Mouse (Mus musculus): ENCODE data around the gene Tkfc. TPM values are rescaled to one million over a fixed set of nuclear protein-coding genes. Genes with fewer than 3 reads are reported as not detected.
A peak's percentile ranks its signal among the peaks of the same experiment; 100 is the strongest.

The Tkfc gene
- 12.2 and 14.4 TPM in 2 replicates for polyA plus RNA-seq (2012; rRNA removed)

- peak within 1 kb of the TSS; percentile 86 for H3K4me3 ChIP-seq (replicated peaks; ENCODE audit: insufficient read depth, low read depth, low read length)
- H3K27me3 ChIP-seq (ENCODE audit: control insufficient read depth, insufficient read depth, low read length) = no peaks in the 10 kb centered on the region
- WGBS = under 1% methylated on average over 49 of the region's 49 CpGs
- DNase-seq = peak; percentile 99
- H3K27ac ChIP-seq (ENCODE audit: insufficient read depth, low read length) = peak within 1 kb of the TSS; percentile 83
- TF ChIP-seq CTCF (IDR thresholded peaks at IDR 0.05; ENCODE audit: borderline replicate concordance, insufficient read depth, low read depth, low read length) (peak; percentile 35; the same call in 1 of the 2 replicates), POLR2A (IDR thresholded peaks at IDR 0.05; ENCODE audit: borderline replicate concordance, insufficient read depth, low read length) (peak; percentile 96)
- H3K4me1 ChIP-seq (ENCODE audit: control insufficient read depth, insufficient read depth, low read length) = peaks cover 8% of the 10 kb centered on the region; the same call in 1 of the 2 replicates
These were observed at the start of gene Tkfc, which contains the start of gene Ddb1 for GRCm38 (mm10) chr19:10605293-10605900. TSS of gene Tkfc (minus strand) at chr19:10605654. TSS of gene Ddb1 (plus strand) at chr19:10605327.

DNA sequence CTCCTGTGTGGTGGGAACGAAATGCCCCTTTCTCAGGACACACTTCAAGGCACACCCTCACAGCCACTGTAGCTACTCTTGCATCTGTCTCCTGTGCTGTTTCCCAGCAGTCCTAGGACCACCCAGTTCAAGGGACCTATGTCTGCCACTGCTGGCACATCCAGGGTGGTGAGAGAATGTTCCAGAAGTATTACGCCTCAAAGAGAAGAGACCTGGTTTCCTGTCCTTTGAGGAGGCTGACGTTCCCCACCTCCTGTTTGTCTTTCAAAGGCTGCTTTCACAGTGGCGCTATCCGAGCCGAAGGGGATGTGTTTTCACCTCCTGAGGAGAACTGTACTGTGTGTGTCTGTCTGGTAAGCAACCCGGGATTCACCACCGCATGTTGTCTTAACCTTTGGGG, 42.7 kb upstream of the Tkfc start:
- no peak for TF ChIP-seq CTCF (IDR thresholded peaks at IDR 0.05; ENCODE audit: borderline replicate concordance, insufficient read depth, low read depth, low read length)
- no peak for TF ChIP-seq POLR2A (IDR thresholded peaks at IDR 0.05; ENCODE audit: borderline replicate concordance, insufficient read depth, low read length)
- Histone ChIP-seq H3K4me3 (replicated peaks; ENCODE audit: insufficient read depth, low read depth, low read length) (no peak overlapping the region), H3K4me1 (ENCODE audit: control insufficient read depth, insufficient read depth, low read length) (no peaks in the 10 kb centered on the region), H3K27me3 (ENCODE audit: control insufficient read depth, insufficient read depth, low read length) (no peaks in the 10 kb centered on the region), H3K27ac (ENCODE audit: insufficient read depth, low read length) (no peak overlapping the region)
- DNase-seq = no peak
- 75% methylated on average over 8 of the region's 8 CpGs for WGBS

DNA sequence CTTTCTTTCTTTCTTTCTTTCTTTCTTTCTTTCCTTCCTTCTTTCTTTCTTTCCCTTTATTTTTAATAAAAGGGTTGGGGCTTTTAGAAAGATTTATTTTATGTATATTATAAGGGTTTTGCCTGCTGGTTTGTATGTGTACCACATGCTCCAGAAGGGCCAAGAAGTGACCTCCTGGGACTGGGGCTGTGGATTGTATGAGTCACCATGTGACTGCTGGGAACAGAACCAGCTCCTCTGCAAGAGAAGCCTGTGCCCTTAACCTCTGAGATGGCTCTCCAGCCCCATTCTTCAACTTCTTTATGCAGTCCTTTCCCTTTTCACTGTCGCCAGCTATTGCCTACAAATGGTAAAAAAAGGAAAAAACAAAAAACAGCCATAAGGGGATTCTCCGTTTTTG, 40.2 kb upstream of the Tkfc start:
- no peak for DNase-seq
- WGBS = 89% methylated on average over 2 of the region's 2 CpGs

DNA sequence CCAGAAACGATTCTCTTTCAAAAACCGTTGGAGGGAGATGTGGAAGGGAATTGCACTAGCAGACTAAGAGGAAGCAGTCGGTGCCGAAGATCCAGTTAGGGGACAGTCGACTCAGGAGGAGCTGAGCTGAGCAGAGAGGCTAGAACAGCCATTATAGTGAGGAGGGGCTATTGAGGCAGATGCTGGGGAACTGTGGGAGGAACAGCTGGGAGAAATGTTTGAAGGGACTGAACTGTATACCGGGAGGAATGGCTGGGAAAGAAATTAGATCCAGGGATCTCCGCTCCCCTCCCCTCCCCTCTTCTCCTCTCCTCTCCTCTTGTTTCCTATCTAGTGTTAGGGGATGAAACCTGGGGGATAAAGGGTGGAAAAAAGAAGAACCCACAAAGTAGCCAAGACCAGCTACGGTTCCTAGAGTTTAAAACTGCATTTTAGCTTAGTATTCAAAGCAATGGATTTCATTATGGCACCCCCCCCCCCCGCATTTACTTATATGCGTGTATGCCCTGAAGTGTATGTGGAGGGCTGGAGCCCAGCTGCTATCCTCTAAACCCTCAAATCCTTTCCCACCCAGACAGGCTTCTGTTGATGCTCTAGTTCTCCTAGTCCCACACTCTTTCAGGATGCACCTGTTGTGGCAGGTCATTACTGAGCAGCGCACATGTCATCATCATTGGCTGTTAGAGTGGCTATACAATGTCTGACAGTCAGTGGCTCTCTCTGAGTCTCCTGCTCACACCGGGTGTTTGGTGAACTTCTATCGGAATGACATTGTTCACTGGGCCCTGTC, 35.3 kb upstream of the Tkfc start:
- no peak overlapping the region for H3K27ac ChIP-seq (ENCODE audit: insufficient read depth, low read length)
- H3K27me3 ChIP-seq (ENCODE audit: control insufficient read depth, insufficient read depth, low read length) = no peaks in the 10 kb centered on the region
- H3K4me3 ChIP-seq (replicated peaks; ENCODE audit: insufficient read depth, low read depth, low read length) = no peak overlapping the region
- H3K4me1 ChIP-seq (ENCODE audit: control insufficient read depth, insufficient read depth, low read length) = no peaks in the 10 kb centered on the region
- no peak for TF ChIP-seq CTCF (IDR thresholded peaks at IDR 0.05; ENCODE audit: borderline replicate concordance, insufficient read depth, low read depth, low read length)
- no peak for TF ChIP-seq POLR2A (IDR thresholded peaks at IDR 0.05; ENCODE audit: borderline replicate concordance, insufficient read depth, low read length)
- DNase-seq = no peak
- WGBS = 46% methylated on average over 13 of the region's 13 CpGs

More for the DNA sequence above, 40.2 kb upstream of the Tkfc start:
- Histone ChIP-seq H3K4me1 (ENCODE audit: control insufficient read depth, insufficient read depth, low read length) (no peaks in the 10 kb centered on the region), H3K27me3 (ENCODE audit: control insufficient read depth, insufficient read depth, low read length) (no peaks in the 10 kb centered on the region), H3K4me3 (replicated peaks; ENCODE audit: insufficient read depth, low read depth, low read length) (no peak overlapping the region), H3K27ac (ENCODE audit: insufficient read depth, low read length) (no peak overlapping the region)
- TF ChIP-seq POLR2A (IDR thresholded peaks at IDR 0.05; ENCODE audit: borderline replicate concordance, insufficient read depth, low read length) (no peak), CTCF (IDR thresholded peaks at IDR 0.05; ENCODE audit: borderline replicate concordance, insufficient read depth, low read depth, low read length) (no peak)

- no peak overlapping the region for H3K4me3 ChIP-seq (replicated peaks; ENCODE audit: insufficient read depth, low read depth, low read length)
- no peak overlapping the region for H3K27ac ChIP-seq (ENCODE audit: insufficient read depth, low read length)
- DNase-seq = no peak
- H3K4me1 ChIP-seq (ENCODE audit: control insufficient read depth, insufficient read depth, low read length) = no peaks in the 10 kb centered on the region
- TF ChIP-seq POLR2A (IDR thresholded peaks at IDR 0.05; ENCODE audit: borderline replicate concordance, insufficient read depth, low read length) = no peak
- no peak for TF ChIP-seq CTCF (IDR thresholded peaks at IDR 0.05; ENCODE audit: borderline replicate concordance, insufficient read depth, low read depth, low read length)
- H3K27me3 ChIP-seq (ENCODE audit: control insufficient read depth, insufficient read depth, low read length) = no peaks in the 10 kb centered on the region
- WGBS = 7% methylated on average over 5 of the region's 5 CpGs
These were observed 34.6 kb upstream of the Tkfc start for GRCm38 (mm10) chr19:10640080-10640479.

GRCm38 (mm10) chr19:10637840-10638239, 32.4 kb upstream of the Tkfc start:
- H3K4me1 ChIP-seq (ENCODE audit: control insufficient read depth, insufficient read depth, low read length) = no peaks in the 10 kb centered on the region
- WGBS = 60% methylated on average over 7 of the region's 7 CpGs
- DNase-seq = no peak
- TF ChIP-seq CTCF (IDR thresholded peaks at IDR 0.05; ENCODE audit: borderline replicate concordance, insufficient read depth, low read depth, low read length) (no peak), POLR2A (IDR thresholded peaks at IDR 0.05; ENCODE audit: borderline replicate concordance, insufficient read depth, low read length) (no peak)
- H3K4me3 ChIP-seq (replicated peaks; ENCODE audit: insufficient read depth, low read depth, low read length) = no peak overlapping the region
- H3K27me3 ChIP-seq (ENCODE audit: control insufficient read depth, insufficient read depth, low read length) = no peaks in the 10 kb centered on the region
- H3K27ac ChIP-seq (ENCODE audit: insufficient read depth, low read length) = no peak overlapping the region

- peak; percentile 66 to 67 for DNase-seq
- Histone ChIP-seq H3K27ac (ENCODE audit: insufficient read depth, low read length) (no peak overlapping the region), H3K4me1 (ENCODE audit: control insufficient read depth, insufficient read depth, low read length) (no peaks in the 10 kb centered on the region), H3K4me3 (replicated peaks; ENCODE audit: insufficient read depth, low read depth, low read length) (peak overlapping the region; percentile 88), H3K27me3 (ENCODE audit: control insufficient read depth, insufficient read depth, low read length) (no peaks in the 10 kb centered on the region)
- TF ChIP-seq CTCF (IDR thresholded peaks at IDR 0.05; ENCODE audit: borderline replicate concordance, insufficient read depth, low read depth, low read length) = no peak
- peak; percentile 50; the same call in 1 of the 2 replicates for TF ChIP-seq POLR2A (IDR thresholded peaks at IDR 0.05; ENCODE audit: borderline replicate concordance, insufficient read depth, low read length)
- 2% methylated on average over 21 of the region's 21 CpGs for WGBS
These were observed 29.4 kb upstream of the Tkfc start for GRCm38 (mm10) chr19:10634872-10635318.
